Mouse (Mus musculus) layer of hippocampus, adult 9-10 months (tissue): ENCODE results near the gene Spaca5.

Experiments
- DNase-seq: peaks from one replicate; pipeline ENCODE4 v3.0.0; 2022; ENCODE audit warnings: low spot score

The Spaca5 gene

DNA sequence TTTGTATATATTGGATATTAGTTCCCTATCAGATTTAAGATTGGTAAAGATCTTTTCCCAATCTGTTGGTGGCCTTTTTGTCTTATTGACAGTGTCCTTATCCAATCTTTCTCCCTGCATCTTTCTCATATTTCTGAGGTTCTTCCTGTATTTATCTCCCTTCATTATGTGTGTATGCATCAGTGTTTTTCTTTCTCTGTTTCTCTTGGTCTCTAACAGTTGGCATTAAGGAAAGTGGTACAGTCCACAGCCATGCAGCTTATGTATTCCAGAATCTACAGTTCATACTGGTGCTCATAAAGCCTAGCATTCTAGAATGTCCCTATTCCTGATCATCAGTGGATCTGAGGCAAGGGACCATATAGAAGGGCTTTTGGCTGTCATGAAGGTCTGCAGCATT is at the start of gene Spaca5:
Gene Spaca5, plus strand, starts transcription at position 301 of the 400 bp plus-strand sequence.
- DNase-seq, result no peak

GRCm38 (mm10) chrX:21061460-21061859 is 6.7 kb upstream of the Spaca5 start:
- no peak for DNase-seq

DNA sequence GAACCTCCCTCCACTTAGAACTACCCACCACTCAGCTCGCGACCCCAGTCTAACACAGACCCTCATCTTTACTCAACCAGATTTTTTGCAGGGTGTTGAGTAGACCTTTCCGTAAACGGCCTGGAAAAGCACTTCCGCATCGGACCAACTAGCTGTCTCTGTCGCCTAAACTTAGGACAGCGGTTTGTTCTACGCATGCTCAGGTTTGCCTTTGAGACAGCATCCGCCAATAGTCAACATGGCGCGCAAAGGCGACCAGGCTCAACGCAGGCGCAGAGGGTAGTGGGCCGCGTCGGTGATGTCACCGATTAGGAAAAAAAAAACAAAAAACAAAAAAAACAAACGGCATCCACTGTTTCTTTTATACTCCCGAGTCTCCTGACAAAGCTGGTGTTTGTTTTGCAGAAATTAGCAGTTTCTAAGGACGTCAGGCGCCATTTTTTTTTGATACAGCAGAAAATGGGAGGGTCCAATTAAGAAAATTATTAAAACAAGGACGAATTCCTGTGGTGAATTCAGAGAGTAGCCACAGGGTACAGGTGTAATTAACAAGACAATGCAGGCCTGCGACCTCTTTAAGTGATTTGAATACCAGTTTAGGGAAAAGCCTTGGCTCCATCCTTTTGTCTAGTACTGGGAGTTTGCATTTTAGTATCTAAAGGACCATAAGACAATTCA is 6.2 kb upstream of the Spaca5 start, which contains the start of gene Zfp182:
Gene Zfp182, minus strand, starts transcription at position 451 of the 678 bp plus-strand sequence.
- peak; percentile 24 for DNase-seq

- no peak for DNase-seq
Measured at GRCm38 (mm10) chrX:21062544-21062890, 5.7 kb upstream of the Spaca5 start.

- no peak for DNase-seq
Measured at GRCm38 (mm10) chrX:21088645-21088982, 20.4 kb downstream of the Spaca5 start.

GRCm38 (mm10) chrX:21088983-21089866 is 21.0 kb downstream of the Spaca5 start, which contains the start of gene Zfp300:
Gene Zfp300 (minus strand): TSS chrX:21089527.
- DNase-seq, result peak; percentile 65

- no peak for DNase-seq
Measured at GRCm38 (mm10) chrX:21089867-21090239, 21.6 kb downstream of the Spaca5 start.

DNA sequence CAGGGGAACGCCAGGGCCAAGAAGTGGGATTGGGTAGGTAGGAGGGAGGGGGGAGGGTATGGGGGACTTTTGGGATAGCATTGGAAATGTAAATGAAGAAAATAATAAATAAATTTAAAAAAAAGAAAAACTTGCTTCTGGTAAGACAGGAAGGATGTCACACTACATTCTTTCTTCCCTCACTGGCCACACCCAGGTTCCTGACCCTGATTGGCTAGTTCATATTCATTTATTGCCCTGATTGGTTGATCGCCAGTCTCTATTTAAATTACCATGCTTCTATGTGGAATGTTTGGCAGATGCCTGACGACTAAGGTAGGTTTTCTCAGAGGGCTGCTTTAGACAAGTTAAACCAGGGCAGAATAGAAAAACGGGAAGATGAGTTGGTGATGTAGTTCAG is 47.3 kb downstream of the Spaca5 start, which contains the start of gene Ssxa1:
Gene Ssxa1, plus strand, starts transcription at position 301 of the 400 bp plus-strand sequence.
- DNase-seq, result no peak
